Mouse (Mus musculus): ENCODE results near the gene Grb10.

GRCm38 (mm10) chr11:11881026-11881782, 157.3 kb downstream of the Grb10 start:
- no peak for TF ChIP-seq CTCF (IDR thresholded peaks at IDR 0.05; ENCODE audit: extremely low read depth, insufficient read depth, low read length)
- TF ChIP-seq POLR2A (IDR thresholded peaks at IDR 0.05; ENCODE audit: extremely low read depth, insufficient read depth, low read length): no peak

Data from cortical plate, adult 2 months (tissue).